Mouse (Mus musculus): ENCODE measurements around the gene Dab1. TPM values are rescaled to one million over a fixed set of nuclear protein-coding genes. Genes with fewer than 3 reads are reported as not detected.
A peak's percentile ranks its signal among the peaks of the same experiment; 100 is the strongest.

Gene Dab1
- polyA plus RNA-seq, 1 experiment from 2014 or later, result 11.2 TPM

DNA sequence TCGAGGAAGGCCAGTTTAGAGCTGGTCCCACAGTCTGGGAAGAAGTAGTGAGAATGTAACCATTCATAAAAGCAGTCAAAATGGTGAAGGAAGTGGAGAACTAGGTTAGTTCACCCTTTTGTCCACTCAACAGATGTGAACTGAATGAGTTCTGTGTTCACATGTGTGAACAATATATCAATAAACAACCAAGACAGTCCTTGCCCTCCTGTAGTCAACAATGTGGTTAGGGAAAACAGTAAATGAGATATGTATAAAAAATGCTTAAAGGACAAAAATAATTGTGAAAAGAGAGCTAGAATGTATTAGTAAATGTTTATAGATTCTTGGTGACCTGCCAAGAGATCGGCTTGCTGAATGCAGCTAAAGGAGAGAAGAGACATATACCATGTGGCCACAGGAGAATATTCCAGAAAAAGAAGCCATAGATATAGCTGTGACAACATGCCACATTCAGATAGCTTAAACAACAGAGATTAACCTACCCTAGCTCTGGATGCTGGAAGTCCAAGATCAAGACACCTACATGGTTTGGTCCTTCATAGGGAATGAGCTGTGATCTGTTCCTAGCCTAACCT is 406.0 kb downstream of the Dab1 start:
- Histone ChIP-seq H3K4me3 (replicated peaks) (no peak overlapping the region), H3K4me2 (no peak overlapping the region), H3K27me3 (replicated peaks) (no peaks in the 10 kb centered on the region), H3K9me3 (no peaks in the 10 kb centered on the region), H3K9ac (no peak overlapping the region), H3K36me3 (no peaks in the 10 kb centered on the region), H3K27ac (no peak overlapping the region), H3K4me1 (peaks cover 2% of the 10 kb centered on the region; the same call in 1 of the 2 replicates)
- WGBS, result 44% methylated on average over 2 of the region's 2 CpGs
- no peak for ATAC-seq (ENCODE audit: insufficient read depth, low FRiP score, low read depth)

DNA sequence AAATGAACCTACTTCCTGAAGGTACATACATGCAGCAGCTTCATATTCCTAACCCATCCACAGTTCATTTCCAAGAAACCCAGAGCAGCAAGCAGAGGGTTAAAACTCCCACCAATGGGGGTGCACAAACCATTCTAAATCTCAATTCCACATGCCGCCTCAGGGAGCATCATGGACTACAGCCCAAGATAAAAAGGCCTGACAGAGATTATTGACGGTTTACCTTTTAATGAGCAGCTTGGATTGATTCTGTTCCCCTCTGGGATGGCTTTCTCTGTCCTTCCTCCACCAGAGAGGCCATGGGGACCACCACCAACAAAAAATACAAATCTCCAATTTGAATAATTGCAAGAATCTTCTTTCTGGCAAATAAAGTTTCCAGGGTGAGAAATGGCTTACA is 407.7 kb downstream of the Dab1 start:
- Histone ChIP-seq H3K27ac (no peak overlapping the region), H3K4me3 (replicated peaks) (no peak overlapping the region), H3K9me3 (no peaks in the 10 kb centered on the region), H3K4me1 (peaks cover 2% of the 10 kb centered on the region; the same call in 1 of the 2 replicates), H3K36me3 (no peaks in the 10 kb centered on the region), H3K27me3 (replicated peaks) (no peaks in the 10 kb centered on the region), H3K9ac (no peak overlapping the region), H3K4me2 (no peak overlapping the region)
- no peak for ATAC-seq (ENCODE audit: insufficient read depth, low FRiP score, low read depth)
- WGBS, result 39% methylated on average over 2 of the region's 2 CpGs

DNA sequence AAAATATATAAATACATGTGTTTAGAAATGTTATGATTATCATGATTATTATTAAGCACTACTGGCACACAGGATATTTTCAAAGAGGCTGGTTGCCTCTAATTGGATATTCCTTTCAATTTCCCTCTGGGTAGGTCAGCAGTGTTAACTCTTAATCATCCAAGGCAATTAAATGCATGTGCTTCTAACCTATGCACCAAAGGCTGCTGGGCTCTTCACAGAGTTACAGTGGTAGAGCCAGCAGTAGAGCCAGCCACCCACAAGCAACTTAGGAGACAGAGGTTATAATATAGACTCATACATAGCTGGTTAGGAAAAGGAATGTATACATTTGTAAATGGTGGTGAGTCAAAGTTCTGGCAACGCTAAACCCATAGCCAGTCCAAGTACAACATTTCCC is 408.1 kb downstream of the Dab1 start:
- ATAC-seq (ENCODE audit: insufficient read depth, low FRiP score, low read depth), result no peak

DNA sequence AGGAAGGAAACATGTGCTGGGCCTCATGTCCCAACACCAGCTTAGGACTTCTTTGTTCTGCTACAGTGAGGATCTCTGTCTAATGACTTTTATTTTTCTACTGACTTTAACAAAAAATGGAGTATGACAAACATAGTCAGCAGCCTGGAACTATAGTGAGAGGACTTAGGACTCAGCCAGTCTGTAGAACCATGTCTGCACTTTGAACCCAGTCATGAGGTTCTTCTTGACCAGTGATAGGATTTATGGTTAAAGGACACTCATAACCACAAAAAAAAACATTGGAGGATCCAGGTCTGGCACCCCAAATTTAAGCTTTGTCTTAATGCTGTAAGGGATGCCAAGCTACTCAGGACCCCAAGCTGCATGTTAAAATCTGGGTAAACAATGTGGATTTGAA is 416.9 kb downstream of the Dab1 start:
- no peak for ATAC-seq (ENCODE audit: insufficient read depth, low FRiP score, low read depth)
- Histone ChIP-seq H3K4me3 (replicated peaks) (no peak overlapping the region), H3K9me3 (no peaks in the 10 kb centered on the region), H3K27ac (no peak overlapping the region), H3K4me1 (no peaks in the 10 kb centered on the region), H3K36me3 (no peaks in the 10 kb centered on the region), H3K4me2 (no peak overlapping the region), H3K27me3 (replicated peaks) (no peaks in the 10 kb centered on the region), H3K9ac (no peak overlapping the region)

More for the DNA sequence above, 408.1 kb downstream of the Dab1 start:
- Histone ChIP-seq H3K9me3 (no peaks in the 10 kb centered on the region), H3K9ac (no peak overlapping the region), H3K4me2 (no peak overlapping the region), H3K4me3 (replicated peaks) (no peak overlapping the region), H3K4me1 (peaks cover 2% of the 10 kb centered on the region; the same call in 1 of the 2 replicates), H3K27ac (no peak overlapping the region), H3K27me3 (replicated peaks) (no peaks in the 10 kb centered on the region), H3K36me3 (no peaks in the 10 kb centered on the region)
- 54% methylated on average over 1 of the region's 1 CpGs for WGBS

DNA sequence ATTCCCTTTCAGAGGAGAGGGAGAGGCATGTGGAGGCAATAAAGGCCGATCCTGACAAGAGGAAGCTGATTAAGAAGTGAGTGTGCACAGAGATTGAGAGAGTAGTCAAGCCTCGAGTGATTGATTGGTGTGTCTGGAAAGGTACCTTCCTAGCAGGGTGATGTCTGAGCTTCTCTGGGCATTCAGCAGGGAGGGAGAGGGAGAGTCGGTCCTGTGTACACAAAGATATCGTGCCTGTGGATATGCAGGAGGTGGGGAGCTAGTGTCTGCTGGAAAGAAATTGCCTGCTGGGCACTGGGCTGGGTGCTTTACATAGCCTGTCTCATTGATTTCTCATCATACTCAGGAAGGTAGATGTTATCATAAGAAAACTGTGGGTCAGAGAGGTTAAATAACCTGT is 420.4 kb downstream of the Dab1 start:
- Histone ChIP-seq H3K27ac (no peak overlapping the region), H3K27me3 (replicated peaks) (no peaks in the 10 kb centered on the region), H3K4me2 (no peak overlapping the region), H3K4me1 (0 out of 2 replicates have a peak, but pooled peaks cover 1% of the 10 kb centered on the region), H3K36me3 (no peaks in the 10 kb centered on the region), H3K9me3 (no peaks in the 10 kb centered on the region), H3K4me3 (replicated peaks) (no peak overlapping the region), H3K9ac (no peak overlapping the region)
- peak; percentile 31; the same call in 1 of the 2 replicates for ATAC-seq (ENCODE audit: insufficient read depth, low FRiP score, low read depth)
- WGBS, result 12% methylated on average over 4 of the region's 4 CpGs

DNA sequence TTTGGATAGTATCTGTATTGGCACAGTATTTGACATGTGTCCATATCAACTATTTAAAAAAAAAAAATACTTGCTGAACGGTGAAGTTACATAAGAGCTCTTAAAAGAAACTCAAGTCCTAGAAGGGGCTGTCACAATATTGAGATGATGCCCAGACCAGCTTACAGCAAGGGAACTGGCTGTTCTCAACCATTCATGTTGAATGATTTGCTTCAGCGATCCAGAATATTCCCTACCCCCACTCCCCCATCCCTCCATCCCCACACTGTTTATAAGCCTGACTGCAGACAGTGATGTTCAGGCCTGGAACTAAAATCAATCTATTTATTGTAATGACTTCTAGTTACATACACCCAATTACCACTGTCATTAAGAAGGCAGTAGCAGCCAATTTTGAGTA is 424.3 kb downstream of the Dab1 start:
- Histone ChIP-seq H3K9me3 (no peaks in the 10 kb centered on the region), H3K4me3 (replicated peaks) (no peak overlapping the region), H3K4me1 (0 out of 2 replicates have a peak, but pooled peaks cover 5% of the 10 kb centered on the region), H3K4me2 (no peak overlapping the region), H3K36me3 (no peaks in the 10 kb centered on the region), H3K9ac (no peak overlapping the region), H3K27ac (no peak overlapping the region), H3K27me3 (replicated peaks) (no peaks in the 10 kb centered on the region)
- WGBS, result 72% methylated on average over 2 of the region's 2 CpGs
- no peak for ATAC-seq (ENCODE audit: insufficient read depth, low FRiP score, low read depth)

DNA sequence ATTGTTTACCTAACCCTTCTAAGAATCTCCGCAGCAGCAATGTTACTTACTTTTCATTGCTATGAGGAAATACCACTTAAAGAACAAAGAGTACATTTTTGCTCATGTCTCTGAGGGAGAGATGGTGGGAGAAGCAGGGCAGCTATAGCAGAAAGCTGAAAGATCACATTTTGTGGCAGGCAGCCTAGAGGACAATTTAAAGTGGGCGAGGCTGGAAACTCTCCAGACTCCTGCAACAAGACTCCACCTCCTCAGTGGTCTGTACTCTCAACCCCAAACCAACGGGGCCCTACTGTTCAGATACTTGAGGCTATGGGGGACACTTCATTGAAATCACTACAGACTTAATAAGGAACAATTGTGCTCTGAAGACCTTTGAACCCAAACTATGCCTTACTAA is 425.5 kb downstream of the Dab1 start:
- Histone ChIP-seq H3K4me1 (0 out of 2 replicates have a peak, but pooled peaks cover 5% of the 10 kb centered on the region), H3K36me3 (no peaks in the 10 kb centered on the region), H3K27ac (no peak overlapping the region), H3K9ac (no peak overlapping the region), H3K9me3 (no peaks in the 10 kb centered on the region), H3K4me2 (no peak overlapping the region), H3K4me3 (replicated peaks) (no peak overlapping the region), H3K27me3 (replicated peaks) (no peaks in the 10 kb centered on the region)
- WGBS, result 21% methylated on average over 3 of the region's 3 CpGs
- ATAC-seq (ENCODE audit: insufficient read depth, low FRiP score, low read depth), result no peak

DNA sequence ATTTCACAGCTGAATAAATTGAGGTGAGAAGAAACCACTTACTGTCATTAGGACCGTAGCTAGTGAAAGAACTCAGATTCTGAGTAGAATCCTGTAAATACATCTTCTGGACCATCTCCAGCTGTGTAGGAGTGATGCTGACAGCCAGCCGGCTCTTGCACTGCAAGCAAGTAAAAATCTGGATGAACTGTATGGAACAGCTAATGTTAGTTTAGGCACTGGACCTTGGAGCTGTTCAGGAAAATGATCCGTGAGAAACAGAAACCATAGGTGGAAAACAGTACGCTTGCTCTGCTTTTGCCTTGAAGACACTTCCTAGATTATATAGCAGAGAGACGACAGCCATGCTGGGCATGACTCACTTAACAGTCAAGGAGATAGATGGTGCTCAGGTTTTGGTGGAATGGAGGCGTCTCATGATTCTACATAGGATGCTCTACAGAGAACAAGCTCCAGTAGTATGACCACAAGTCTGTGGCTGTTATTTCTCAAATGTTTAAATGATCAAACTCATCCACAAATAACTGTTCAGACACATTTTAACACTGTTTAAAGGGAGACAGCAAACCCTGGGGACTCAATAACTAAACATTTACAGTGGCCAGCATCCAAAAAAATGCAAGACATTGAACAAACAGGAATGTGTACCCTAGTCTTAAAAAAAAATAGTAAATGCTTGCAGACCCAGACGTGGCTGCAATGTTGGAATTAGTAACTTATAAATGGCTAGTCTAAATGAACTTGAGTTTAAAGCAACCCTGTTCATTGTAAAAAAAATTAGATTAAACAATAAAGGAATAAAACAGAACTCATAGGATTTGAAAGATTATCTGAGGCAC is 429.0 kb downstream of the Dab1 start:
- Histone ChIP-seq H3K9ac (no peak overlapping the region), H3K4me2 (peak overlapping the region; percentile 8; the same call in 1 of the 2 replicates), H3K36me3 (no peaks in the 10 kb centered on the region), H3K27me3 (replicated peaks) (no peaks in the 10 kb centered on the region), H3K27ac (peak overlapping the region; percentile 31; the same call in 1 of the 2 replicates), H3K4me1 (0 out of 2 replicates have a peak, but pooled peaks cover 5% of the 10 kb centered on the region), H3K4me3 (replicated peaks) (no peak overlapping the region), H3K9me3 (no peaks in the 10 kb centered on the region)
- WGBS, result 37% methylated on average over 7 of the region's 7 CpGs
- peak; percentile 18; the same call in 1 of the 2 replicates for ATAC-seq (ENCODE audit: insufficient read depth, low FRiP score, low read depth)

DNA sequence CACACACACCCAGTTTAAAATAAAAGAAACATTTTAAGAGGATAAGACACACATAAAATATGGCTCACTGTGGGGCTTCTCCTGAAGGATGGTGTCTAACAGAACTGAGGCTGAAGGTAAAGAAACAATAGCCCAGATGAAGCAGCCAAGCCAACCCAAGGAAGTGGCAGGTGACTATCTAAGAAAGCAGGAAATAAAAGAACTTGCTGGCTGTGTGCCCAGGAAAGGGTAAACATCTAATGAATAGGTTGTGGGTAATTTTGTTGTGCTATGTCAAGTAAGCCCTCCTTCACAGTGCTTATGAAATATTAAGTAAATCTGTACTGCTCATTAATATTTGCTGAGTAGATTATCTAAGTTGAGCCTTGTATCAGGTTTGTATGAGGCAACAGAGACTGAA is 438.0 kb downstream of the Dab1 start:
- H3K9ac ChIP-seq, result no peak overlapping the region
- no peaks in the 10 kb centered on the region for H3K27me3 ChIP-seq (replicated peaks)
- no peaks in the 10 kb centered on the region for H3K4me1 ChIP-seq

DNA sequence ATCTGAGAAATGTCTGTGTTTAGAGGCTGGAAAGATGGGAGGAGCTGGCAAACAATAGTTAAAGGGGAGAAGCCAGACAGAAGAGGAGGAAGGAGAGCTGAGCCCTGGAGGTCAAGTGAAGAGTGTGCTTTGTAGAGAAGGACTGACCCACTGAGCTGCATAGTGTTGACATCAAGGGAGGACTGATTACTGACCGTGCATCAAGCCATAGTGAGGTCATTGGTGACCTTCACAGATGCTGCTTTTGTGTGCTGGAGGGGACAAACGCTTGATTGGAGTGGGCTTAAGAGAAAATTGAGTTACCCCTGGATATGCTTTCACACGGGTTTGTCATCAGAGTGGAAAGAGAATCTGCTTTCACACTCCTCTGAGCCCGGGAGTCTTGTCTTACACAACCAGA is 440.4 kb downstream of the Dab1 start:
- 60% methylated on average over 4 of the region's 4 CpGs for WGBS

More for the DNA sequence above, 438.0 kb downstream of the Dab1 start:
- Histone ChIP-seq H3K4me2 (no peak overlapping the region), H3K9me3 (no peaks in the 10 kb centered on the region), H3K4me3 (replicated peaks) (no peak overlapping the region), H3K36me3 (no peaks in the 10 kb centered on the region), H3K27ac (no peak overlapping the region)
- no peak for ATAC-seq (ENCODE audit: insufficient read depth, low FRiP score, low read depth)

DNA sequence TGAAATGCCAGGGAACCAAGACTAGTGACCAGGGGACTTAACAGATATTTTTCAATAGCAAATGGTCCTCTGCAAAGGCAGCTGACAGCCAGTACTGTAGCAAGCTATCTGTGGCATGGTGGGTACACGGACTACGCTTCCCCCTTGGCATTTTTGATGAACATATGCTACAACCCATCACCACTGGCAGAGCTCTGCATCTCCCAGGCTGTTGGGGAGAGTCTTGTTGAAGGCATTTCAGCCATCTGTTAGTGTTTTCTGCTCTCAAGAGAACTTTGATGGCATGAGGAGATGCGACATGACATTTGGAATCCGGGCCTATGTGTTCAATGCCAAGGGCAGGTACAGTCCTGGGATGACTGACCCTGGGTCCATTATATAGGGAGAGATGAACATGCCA is 443.2 kb downstream of the Dab1 start:
- WGBS, result 95% methylated on average over 4 of the region's 4 CpGs
- Histone ChIP-seq H3K9ac (no peak overlapping the region), H3K36me3 (no peaks in the 10 kb centered on the region), H3K4me1 (no peaks in the 10 kb centered on the region), H3K4me3 (replicated peaks) (no peak overlapping the region), H3K27me3 (replicated peaks) (no peaks in the 10 kb centered on the region), H3K4me2 (no peak overlapping the region), H3K27ac (no peak overlapping the region), H3K9me3 (no peaks in the 10 kb centered on the region)
- no peak for ATAC-seq (ENCODE audit: insufficient read depth, low FRiP score, low read depth)

More for the DNA sequence above, 440.4 kb downstream of the Dab1 start:
- Histone ChIP-seq H3K9ac (no peak overlapping the region), H3K36me3 (no peaks in the 10 kb centered on the region), H3K9me3 (no peaks in the 10 kb centered on the region), H3K4me2 (no peak overlapping the region), H3K27ac (no peak overlapping the region), H3K4me3 (replicated peaks) (no peak overlapping the region), H3K4me1 (no peaks in the 10 kb centered on the region), H3K27me3 (replicated peaks) (no peaks in the 10 kb centered on the region)
- ATAC-seq (ENCODE audit: insufficient read depth, low FRiP score, low read depth), result no peak

DNA sequence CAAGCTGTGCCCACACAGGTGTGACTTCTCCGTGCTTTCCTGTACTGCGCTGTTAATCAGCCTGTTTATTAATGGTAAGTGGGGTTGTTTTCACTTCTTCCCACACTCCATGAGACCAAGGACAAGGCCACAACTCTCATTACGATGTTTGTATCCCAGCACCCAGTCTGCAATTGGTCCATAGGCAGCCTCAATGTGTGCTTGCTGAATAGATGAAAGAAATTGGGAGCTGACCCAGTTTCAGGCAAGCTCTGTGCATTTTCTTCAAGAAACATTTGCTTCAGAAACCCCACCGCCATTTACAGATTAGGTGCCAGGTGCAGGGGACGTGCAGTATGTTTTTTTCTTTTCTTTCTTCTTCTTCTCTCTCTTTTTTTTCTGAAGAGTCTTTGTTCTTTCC is 447.7 kb downstream of the Dab1 start:
- H3K4me2 ChIP-seq, result no peak overlapping the region
- no peak overlapping the region for H3K4me3 ChIP-seq (replicated peaks)
- no peaks in the 10 kb centered on the region for H3K4me1 ChIP-seq
- no peak overlapping the region for H3K9ac ChIP-seq
- H3K36me3 ChIP-seq, result no peaks in the 10 kb centered on the region
- ATAC-seq (ENCODE audit: insufficient read depth, low FRiP score, low read depth), result no peak
- 82% methylated on average over 5 of the region's 5 CpGs for WGBS
- H3K9me3 ChIP-seq, result no peaks in the 10 kb centered on the region
- H3K27me3 ChIP-seq (replicated peaks), result no peaks in the 10 kb centered on the region
- no peak overlapping the region for H3K27ac ChIP-seq
